Mouse (Mus musculus) mouse embryonic stem cell (cell line): ENCODE results near the gene 4933409G03Rik.
"Not testable (repeated sequence)": the region's sequence is repeated elsewhere in the genome, so short reads cannot be mapped to it uniquely, and the experiment has no call there.

Experiments used
- in situ Hi-C, 2 experiments: fragments of 300-500 bp; cut with MboI; formaldehyde crosslinking; loops; 1 replicate in 1 of 2; 3 replicates in 1 of 2; pipeline ENCODE4 v1.14.3; 2019 to 2020; ENCODE audit warnings: low sequenced_read_pairs in 2 of 2, low pct_unique_long_range_greater_than_20kb in 1 of 2, mixed read lengths in 1 of 2; ENCODE audit not compliant: unreplicated experiment in 1 of 2

4933409G03Rik gene

DNA sequence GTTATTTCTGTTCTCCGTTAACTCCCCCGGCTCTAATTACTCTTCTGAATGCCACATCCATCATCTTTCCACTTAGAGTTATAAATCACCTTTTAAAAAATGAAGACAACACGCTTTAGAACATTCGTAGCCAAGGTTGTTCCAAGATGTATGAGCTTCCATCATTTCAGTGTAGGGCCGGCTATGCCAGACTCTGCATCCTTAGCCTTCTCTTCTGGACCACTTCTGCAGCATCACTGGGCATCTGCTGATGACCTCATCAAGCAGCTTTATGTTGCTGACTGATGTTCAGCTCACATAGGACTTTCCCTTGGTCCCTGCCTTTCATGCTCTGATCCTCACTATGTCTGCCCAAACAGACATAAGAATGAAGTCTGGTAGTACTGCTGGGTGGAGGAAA lies at the start of gene 4933409G03Rik:
4933409G03Rik (plus strand) TSS at position 301 of the 400 bp plus-strand sequence.
- in situ Hi-C loops: no loop called here

DNA sequence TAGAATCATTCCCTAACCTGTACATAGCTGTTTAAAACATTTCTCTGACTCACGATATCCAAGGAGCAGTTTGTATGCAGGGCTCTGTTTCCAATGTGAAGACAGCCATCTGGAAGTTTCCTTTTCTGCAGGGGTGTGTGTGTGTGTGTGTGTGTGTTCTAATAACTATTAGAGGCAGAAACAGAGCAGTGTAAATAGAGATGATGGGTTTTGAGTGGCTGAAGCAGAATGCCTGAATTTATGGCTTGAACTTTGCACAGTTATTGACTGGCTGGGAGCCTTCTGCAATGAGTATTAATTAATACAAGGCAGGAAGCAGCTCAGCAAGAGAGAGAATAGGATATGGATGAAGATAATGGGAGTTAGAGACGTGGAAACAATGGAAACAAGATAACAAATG lies 38.0 kb upstream of the 4933409G03Rik start:
- in situ Hi-C loops: no loop called here

DNA sequence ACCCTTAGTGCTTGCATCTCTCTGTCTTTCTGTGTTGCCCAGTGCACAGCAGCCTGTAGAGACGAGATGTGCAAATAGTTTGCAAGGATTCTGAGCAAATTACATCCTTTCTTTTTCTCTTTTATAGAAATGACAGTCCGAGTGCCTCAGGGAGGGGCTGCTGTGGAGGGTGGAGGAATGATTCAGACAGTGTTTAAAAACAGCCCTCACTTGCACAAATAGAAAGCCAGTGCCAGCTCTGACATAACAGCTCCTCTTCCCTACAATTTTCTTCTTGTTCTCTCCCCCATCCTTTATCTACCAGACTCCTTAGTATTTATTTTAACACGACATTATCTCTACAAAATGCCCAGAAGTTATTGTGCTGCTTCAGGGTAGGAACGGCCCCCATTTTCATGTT lies 21.4 kb upstream of the 4933409G03Rik start:
- in situ Hi-C loops: loop anchor here in 1 of 2 experiments (10.0 to 25.0 kb wide), 2 partner anchors 204 to 551 kb away; no protein-coding TSS in a partner anchor

DNA sequence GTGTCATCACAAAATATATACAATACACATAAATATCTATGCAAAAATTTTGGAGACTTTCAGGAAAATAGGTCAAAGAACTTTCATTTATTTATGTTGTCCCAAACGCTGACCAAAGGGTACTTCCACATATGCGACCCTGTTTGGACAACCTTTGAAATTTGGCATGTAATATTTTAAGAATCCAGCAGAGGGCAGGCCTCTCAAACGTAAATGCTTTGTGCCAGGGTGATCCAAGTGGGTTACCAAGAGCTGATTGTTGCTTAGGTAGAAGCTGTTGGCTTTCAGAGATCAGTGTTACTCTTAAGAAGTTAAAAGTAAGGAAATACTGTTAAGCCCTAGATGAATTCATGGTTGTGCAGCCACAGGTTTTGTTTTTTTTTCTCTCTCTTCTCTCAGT lies 18.9 kb upstream of the 4933409G03Rik start:
- in situ Hi-C loops: loop anchor here in 1 of 2 experiments (10.0 to 25.0 kb wide), 2 partner anchors 201 to 549 kb away; no protein-coding TSS in a partner anchor

DNA sequence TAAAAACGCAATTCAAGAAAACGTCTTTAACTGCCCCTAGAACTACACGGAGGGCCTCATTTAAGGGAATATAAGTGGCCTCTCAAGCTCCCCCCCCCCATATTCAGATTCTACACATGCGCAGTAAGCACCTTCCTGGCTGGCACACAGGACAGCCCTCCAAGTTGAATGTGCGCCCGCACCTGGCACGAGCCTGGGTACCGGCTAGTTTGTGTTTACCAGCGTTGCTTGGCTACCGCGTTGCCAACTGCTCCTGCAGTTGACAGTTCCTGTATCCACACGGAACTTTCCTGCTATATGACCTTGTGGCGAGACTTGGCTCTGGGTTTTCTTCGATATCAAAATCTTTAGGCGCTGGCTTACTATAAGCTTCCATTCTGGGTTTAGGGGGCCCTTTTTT lies 13.9 kb upstream of the 4933409G03Rik start:
- in situ Hi-C loops: loop anchor here in 1 of 2 experiments (10.0 to 25.0 kb wide), 2 partner anchors 196 to 544 kb away; no protein-coding TSS in a partner anchor

DNA sequence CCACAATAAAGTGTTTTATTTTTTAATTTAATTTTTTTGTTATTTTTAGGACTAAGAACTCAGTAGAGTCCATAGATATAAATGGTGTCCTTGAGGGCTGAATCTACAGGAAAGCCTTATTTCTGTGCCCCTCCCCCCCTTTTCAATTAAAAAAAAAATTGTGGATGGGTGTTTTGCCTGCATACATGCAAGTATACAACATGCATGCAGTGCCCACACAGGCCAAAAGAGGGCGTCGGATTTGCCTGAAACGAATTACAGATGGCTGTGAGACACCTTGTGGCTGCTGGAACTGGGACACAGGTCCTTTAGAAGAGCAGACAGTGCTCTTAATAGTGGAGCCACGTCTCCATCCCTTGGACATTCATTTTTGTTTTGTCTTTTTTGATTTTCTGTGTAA lies 9.9 kb upstream of the 4933409G03Rik start:
- in situ Hi-C loops: loop anchor here in 1 of 2 experiments (25.0 kb wide), 1 partner anchor 540 kb away; no protein-coding TSS in a partner anchor

DNA sequence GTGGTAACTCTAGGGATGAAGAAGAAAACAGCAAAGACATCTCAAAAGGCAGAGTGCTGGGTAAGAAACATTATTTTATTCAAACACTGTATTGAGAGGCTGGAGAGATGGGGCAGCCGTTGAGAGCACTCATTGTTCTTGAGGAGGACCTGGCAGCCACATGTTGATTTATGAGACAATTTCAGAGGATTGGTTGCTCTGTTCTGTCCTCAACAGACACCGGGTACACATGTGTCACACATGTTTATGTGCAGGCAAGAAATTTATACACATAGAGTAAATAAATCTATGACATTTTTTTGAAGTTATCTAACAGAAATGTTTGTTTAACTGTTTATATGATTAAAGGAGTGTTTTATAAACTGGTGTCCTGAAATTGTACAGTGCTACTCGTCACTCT lies 10.6 kb downstream of the 4933409G03Rik start:
- in situ Hi-C loops: no loop called here

DNA sequence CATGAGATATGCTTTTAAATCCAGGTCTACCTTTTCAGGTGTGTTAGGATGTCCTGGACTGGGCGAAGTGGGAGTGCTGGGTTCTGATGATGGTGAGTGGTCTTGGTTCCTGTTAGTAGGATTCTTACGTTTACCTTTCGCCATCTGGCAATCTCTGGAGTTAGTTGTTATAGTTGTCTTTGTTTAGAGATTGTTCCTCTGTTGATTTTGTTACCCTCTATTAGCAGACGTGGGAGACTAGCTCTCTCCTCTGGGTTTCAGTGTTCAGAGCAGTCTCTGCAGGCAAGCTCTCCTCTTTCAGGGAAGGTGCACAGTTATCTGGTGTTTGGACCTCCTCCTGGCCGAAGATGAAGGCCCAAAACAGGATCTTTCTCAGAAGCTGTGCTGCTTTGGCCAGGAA lies 74.0 kb downstream of the 4933409G03Rik start, which contains the start of gene 4932414N04Rik:
4932414N04Rik (plus strand) TSS at position 301 of the 400 bp plus-strand sequence.
- in situ Hi-C loops: not testable (repeated sequence)
